Mouse (Mus musculus) telencephalon, adult 2 months (tissue): ENCODE measurements around the gene Gm8453.
"Not testable (repeated sequence)": the region's sequence is repeated elsewhere in the genome, so short reads cannot be mapped to it uniquely, and the experiment has no call there.

Source experiments
- DNase-seq: peaks from one replicate; pipeline ENCODE4 v3.0.0-alpha.2; 2011; ENCODE audit warnings: low read depth, low spot score

The Gm8453 gene

GRCm38 (mm10) chr7:22229384-22229783 is at the start of gene Gm8453:
TSS of gene Gm8453 (minus strand) at chr7:22229484.
- not testable (repeated sequence) for DNase-seq

DNA sequence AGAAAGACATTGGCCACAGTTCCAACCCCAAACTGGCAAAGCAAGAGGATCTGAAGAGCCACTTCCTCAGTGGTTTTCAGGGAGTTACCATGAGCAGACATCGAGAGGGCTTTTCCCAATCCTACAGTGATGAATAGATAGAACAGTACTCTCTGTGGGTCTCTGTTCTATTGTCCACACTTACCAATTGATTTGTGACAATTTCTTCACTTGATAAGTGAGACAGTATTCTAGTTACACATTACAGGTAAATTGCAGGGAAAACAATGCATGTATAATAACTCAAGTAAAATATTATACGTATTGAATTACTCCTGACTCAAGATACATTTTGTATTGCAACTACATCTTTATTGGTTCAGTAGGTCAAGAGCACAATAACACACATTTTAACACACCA is 28.1 kb downstream of the Gm8453 start, which contains the start of gene Gm8653:
Gene Gm8653 (minus strand): TSS at position 101 of the 400 bp plus-strand sequence.
- DNase-seq = not testable (repeated sequence)

DNA sequence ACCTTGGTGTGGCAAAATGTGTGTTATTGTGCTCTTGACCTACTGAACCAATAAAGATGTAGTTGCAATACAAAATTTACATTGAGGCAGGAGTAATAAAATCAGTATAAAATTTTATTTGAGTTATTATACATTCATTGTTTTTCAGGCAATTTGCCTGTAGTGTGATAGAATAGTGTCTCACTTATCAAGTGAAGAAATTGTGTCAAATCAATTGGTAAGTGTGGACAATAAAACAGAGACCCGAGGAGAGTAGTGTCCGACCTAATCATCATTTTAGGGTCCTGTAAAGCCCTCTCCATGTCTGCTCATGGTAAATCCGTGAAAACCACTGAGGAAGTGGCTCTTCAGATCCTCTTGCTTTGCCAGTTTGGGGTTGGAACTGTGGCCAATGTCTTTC is 40.2 kb downstream of the Gm8453 start, which contains the start of gene Vmn1r143:
Gene Vmn1r143 (plus strand): TSS at position 301 of the 400 bp plus-strand sequence.
- DNase-seq = not testable (repeated sequence)
